Mouse (Mus musculus) right cerebral cortex, adult 2 months (tissue): Measurements from ENCODE around the gene Csn1s2b.
A peak's percentile ranks its signal among the peaks of the same experiment; 100 is the strongest.
"Not testable (repeated sequence)": the region's sequence is repeated elsewhere in the genome, so short reads cannot be mapped to it uniquely, and the experiment has no call there.

Experiments used
- DNase-seq, 2 experiments: peaks; one replicate each; pipeline ENCODE4 v3.0.0; 2021 to 2022; ENCODE audit warnings: low spot score in 2 of 2

The Csn1s2b gene

GRCm38 (mm10) chr5:87807782-87808181, at the start of gene Csn1s2b:
TSS of gene Csn1s2b (plus strand) at chr5:87808082.
- no peak for DNase-seq

GRCm38 (mm10) chr5:87764546-87764945, 43.3 kb upstream of the Csn1s2b start:
- no peak for DNase-seq

- not testable (repeated sequence) for DNase-seq
Observed at GRCm38 (mm10) chr5:87772151-87772550, 35.7 kb upstream of the Csn1s2b start.

- no peak for DNase-seq
Observed at GRCm38 (mm10) chr5:87774267-87774666, 33.6 kb upstream of the Csn1s2b start, which contains the start of gene Csn1s2a. TSS of gene Csn1s2a (plus strand) at chr5:87774567.

DNA sequence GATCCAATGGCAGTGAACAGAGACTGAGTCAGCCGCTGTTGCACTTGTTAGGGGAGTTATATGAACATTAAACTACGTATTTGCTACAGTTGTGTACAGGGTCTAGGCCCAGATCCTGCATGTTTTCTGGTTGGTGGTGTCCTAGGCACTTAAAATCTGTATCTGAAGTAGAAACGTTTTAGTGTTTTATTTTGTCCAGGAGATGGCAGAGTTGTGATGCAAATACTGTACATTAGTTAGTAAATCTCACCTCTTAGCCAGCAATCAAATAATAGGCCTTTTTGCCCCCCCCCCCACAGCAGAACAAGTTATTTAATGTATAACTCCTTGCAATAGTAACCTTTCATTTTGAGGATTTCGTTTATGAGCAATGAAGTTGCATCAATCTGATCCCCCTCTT, 25.2 kb upstream of the Csn1s2b start:
- DNase-seq: no peak

DNA sequence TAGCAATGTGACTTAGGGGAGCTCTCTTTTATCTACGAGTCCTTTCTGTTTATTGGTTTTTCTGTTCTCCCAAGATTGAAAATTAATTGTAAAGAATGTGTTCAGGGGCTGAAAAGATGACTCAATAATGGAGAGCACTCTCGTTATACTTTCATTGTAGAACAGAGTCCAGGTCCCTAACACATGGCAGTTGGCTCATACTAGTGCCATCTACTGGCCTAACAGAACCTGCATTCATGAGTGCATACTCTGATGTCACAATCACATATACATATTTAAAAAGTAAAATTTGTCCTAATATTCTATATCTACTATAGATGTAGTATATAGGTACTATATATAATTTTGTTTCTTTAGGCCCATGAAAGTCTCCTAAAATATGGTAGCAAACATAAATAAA, 1.4 kb downstream of the Csn1s2b start:
- no peak for DNase-seq

GRCm38 (mm10) chr5:87825386-87825785, 17.5 kb downstream of the Csn1s2b start, which contains the start of gene Prr27:
TSS of gene Prr27 (plus strand) at chr5:87825686.
- DNase-seq: no peak

DNA sequence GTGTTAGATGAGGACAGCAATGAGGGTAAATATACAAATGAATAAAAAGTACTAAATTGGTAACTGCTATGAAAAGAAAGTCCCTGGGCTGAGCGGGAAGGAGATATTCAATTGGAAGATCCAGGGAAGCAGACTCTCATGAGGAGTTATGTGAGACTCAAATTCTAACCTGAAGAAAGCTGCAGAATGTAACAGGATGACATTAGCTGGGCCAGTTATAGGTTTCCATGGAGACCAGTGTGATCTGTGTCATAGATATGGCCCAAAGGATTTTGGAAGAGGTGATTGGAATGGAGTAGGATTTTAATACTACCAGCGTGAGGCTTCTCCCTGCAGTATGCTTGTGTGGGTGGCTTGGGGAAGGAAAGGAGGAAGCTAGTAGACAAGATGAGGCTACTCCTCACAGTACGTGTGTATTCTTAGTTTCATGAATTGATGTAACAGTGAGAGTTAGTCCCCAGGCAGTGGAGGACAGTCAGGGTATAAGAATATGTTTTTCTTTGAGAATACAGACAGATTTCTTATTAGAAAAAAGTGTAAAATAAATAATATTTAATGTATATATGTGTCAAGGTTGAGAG, 47.3 kb downstream of the Csn1s2b start:
- peak; percentile 3 to 7 for DNase-seq

DNA sequence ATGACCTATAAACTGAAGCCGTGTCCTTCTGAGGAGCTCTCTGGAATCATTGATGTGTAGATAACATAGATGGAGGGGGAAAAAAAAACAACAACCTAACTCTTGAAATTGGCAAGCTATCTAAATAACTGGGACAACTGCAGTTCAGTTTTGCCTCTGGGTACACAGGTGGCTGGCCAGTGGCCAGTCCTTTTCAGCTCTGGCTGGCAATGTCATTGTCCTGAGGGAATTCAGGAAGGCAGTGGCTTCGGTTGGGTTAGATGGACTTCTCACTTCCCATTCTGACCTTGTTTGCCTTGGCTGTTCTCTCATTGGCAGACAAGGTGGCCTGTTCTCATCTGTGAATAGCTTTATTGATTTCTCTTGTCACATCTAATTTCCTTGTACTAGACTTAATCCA, 62.2 kb downstream of the Csn1s2b start:
- DNase-seq: no peak

GRCm38 (mm10) chr5:87871423-87871822, 63.5 kb downstream of the Csn1s2b start:
- no peak for DNase-seq
